Mouse (Mus musculus): ENCODE results near the gene Pfdn2.

Gene Pfdn2

GRCm38 (mm10) chr1:171379935-171380599 lies 34.6 kb downstream of the Pfdn2 start:
- no peak for TF ChIP-seq GATA4 (IDR thresholded peaks at IDR 0.05; ENCODE audit: insufficient replicate concordance, low read length)

- no peak for TF ChIP-seq GATA4 (IDR thresholded peaks at IDR 0.05; ENCODE audit: insufficient replicate concordance, low read length)
Observed at GRCm38 (mm10) chr1:171382096-171382620, 36.7 kb downstream of the Pfdn2 start.

GRCm38 (mm10) chr1:171384361-171384760 lies 38.9 kb downstream of the Pfdn2 start:
- no peak for TF ChIP-seq GATA4 (IDR thresholded peaks at IDR 0.05; ENCODE audit: insufficient replicate concordance, low read length)

- TF ChIP-seq GATA4 (IDR thresholded peaks at IDR 0.05; ENCODE audit: insufficient replicate concordance, low read length): no peak
Observed at GRCm38 (mm10) chr1:171385171-171385570, 39.7 kb downstream of the Pfdn2 start.

- TF ChIP-seq GATA4 (IDR thresholded peaks at IDR 0.05; ENCODE audit: insufficient replicate concordance, low read length): no peak
Observed at GRCm38 (mm10) chr1:171387099-171387498, 41.6 kb downstream of the Pfdn2 start.

- no peak for TF ChIP-seq GATA4 (IDR thresholded peaks at IDR 0.05; ENCODE audit: insufficient replicate concordance, low read length)
Observed at GRCm38 (mm10) chr1:171388376-171389102, 43.1 kb downstream of the Pfdn2 start, which contains the start of gene Arhgap30. Gene Arhgap30, plus strand, starts transcription at chr1:171388954.

GRCm38 (mm10) chr1:171390101-171390500 lies 44.6 kb downstream of the Pfdn2 start:
- TF ChIP-seq GATA4 (IDR thresholded peaks at IDR 0.05; ENCODE audit: insufficient replicate concordance, low read length): no peak

- no peak for TF ChIP-seq GATA4 (IDR thresholded peaks at IDR 0.05; ENCODE audit: insufficient replicate concordance, low read length)
Observed at GRCm38 (mm10) chr1:171401821-171402220, 56.4 kb downstream of the Pfdn2 start.

- TF ChIP-seq GATA4 (IDR thresholded peaks at IDR 0.05; ENCODE audit: insufficient replicate concordance, low read length): no peak
Observed at GRCm38 (mm10) chr1:171402991-171403390, 57.5 kb downstream of the Pfdn2 start.

- no peak for TF ChIP-seq GATA4 (IDR thresholded peaks at IDR 0.05; ENCODE audit: insufficient replicate concordance, low read length)
Observed at GRCm38 (mm10) chr1:171407263-171407662, 61.8 kb downstream of the Pfdn2 start.
